Mouse (Mus musculus): ENCODE results near the gene Prkn. TPM values are rescaled to one million over a fixed set of nuclear protein-coding genes. Genes with fewer than 3 reads are reported as not detected.

The Prkn gene
- polyA plus RNA-seq, 1 experiment from 2014 or later, result 2.4 TPM

DNA sequence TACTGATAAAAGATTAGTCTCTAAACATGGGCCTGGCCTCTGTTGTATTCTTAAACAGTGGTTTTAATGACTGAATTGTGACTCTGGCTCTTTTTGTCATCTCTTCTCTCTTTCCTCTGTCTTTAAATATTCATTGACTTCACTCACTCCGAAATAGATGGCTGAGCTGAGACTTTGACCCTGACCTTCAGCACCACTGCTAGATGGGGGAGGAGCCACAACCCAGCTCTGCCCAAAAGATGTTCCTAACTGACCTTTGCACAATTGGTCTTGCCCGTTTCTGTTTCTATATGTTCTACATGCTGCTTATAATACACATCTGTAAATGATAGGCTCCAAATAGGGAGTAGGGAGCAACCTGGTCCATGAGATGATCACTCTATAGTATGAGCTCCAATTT, 912.5 kb downstream of the Prkn start:
- ATAC-seq (ENCODE audit: low FRiP score), result no peak
- no peaks in the 10 kb centered on the region for H3K27me3 ChIP-seq
- WGBS, result 45% methylated on average over 2 of the region's 2 CpGs
- no peak overlapping the region for H3K4me2 ChIP-seq (replicated peaks)
- no peaks in the 10 kb centered on the region for H3K9me3 ChIP-seq (replicated peaks)
- H3K27ac ChIP-seq, result no peak overlapping the region
- H3K4me3 ChIP-seq, result no peak overlapping the region
- H3K9ac ChIP-seq, result no peak overlapping the region
- H3K36me3 ChIP-seq, result no peaks in the 10 kb centered on the region
- H3K4me1 ChIP-seq, result no peaks in the 10 kb centered on the region

DNA sequence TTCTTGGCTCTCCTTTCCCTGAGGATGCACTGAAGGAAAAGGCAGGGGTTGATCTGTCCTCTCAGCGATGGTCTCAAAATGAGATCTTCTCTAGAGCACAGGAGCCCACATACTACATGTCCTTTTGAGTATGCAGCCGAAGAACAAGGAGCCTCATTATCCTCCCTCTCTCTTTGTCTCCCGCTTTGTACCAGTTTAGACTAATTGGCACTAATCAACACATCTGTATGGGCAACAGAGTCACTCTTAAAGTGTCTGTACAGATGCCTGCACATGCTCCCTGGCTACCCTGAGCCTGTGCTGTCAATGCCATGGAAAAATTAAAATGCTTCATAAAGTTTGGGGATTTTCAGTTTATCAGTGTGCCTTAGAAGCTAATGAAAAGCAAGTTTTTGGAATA, 924.9 kb downstream of the Prkn start:
- Histone ChIP-seq H3K4me1 (peaks cover 4% of the 10 kb centered on the region; the same call in 1 of the 2 replicates), H3K27me3 (no peaks in the 10 kb centered on the region), H3K4me2 (replicated peaks) (no peak overlapping the region), H3K27ac (no peak overlapping the region), H3K9me3 (replicated peaks) (no peaks in the 10 kb centered on the region), H3K4me3 (no peak overlapping the region), H3K36me3 (no peaks in the 10 kb centered on the region), H3K9ac (no peak overlapping the region)
- 70% methylated on average over 3 of the region's 3 CpGs for WGBS
- ATAC-seq (ENCODE audit: low FRiP score), result no peak

DNA sequence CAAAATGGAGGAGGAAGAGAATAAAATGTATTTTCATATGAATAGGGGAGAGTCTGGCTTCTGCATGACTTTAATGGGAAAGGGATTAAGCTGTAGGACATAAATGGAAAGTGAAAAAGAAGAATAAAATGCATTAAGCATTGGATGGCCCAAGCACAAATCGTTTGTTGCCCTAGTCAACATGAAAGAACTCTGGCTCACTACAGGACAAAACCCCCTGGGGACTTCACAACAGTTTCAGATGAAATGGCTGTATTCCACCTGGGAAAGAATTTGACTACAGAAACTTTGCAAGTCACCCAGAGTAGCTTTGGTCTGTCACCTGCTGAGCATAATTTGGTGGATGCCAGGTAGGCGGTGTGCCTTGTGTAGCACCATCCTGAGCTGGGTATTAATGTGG, 925.4 kb downstream of the Prkn start:
- H3K9me3 ChIP-seq (replicated peaks), result no peaks in the 10 kb centered on the region
- ATAC-seq (ENCODE audit: low FRiP score), result no peak
- H3K27ac ChIP-seq, result no peak overlapping the region
- WGBS, result 52% methylated on average over 2 of the region's 2 CpGs
- H3K4me1 ChIP-seq, result peaks cover 4% of the 10 kb centered on the region; the same call in 1 of the 2 replicates
- H3K4me3 ChIP-seq, result no peak overlapping the region
- no peak overlapping the region for H3K4me2 ChIP-seq (replicated peaks)
- no peaks in the 10 kb centered on the region for H3K27me3 ChIP-seq
- no peak overlapping the region for H3K9ac ChIP-seq
- no peaks in the 10 kb centered on the region for H3K36me3 ChIP-seq

DNA sequence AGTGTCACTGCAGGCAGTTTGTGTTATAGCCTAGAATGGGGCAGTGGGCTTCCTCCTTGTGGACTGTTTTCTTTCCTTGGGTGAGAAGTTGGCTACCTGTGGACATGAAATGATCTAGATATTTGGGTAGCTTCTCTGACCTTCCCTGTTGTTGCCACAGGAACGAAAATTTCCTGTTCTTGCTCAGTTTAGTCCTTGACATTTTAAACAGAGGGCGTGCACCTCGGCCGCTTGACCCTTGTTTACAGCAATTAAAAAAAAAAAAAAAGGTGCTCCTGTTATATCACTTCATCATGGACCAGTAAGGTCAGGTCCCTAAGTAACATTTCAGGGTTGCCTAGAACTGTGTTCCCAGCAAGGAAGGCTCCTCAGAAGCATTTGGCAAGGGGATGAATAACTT, 927.1 kb downstream of the Prkn start:
- ATAC-seq (ENCODE audit: low FRiP score), result no peak
- 80% methylated on average over 4 of the region's 4 CpGs for WGBS
- H3K4me1 ChIP-seq, result peaks cover 4% of the 10 kb centered on the region; the same call in 1 of the 2 replicates

DNA sequence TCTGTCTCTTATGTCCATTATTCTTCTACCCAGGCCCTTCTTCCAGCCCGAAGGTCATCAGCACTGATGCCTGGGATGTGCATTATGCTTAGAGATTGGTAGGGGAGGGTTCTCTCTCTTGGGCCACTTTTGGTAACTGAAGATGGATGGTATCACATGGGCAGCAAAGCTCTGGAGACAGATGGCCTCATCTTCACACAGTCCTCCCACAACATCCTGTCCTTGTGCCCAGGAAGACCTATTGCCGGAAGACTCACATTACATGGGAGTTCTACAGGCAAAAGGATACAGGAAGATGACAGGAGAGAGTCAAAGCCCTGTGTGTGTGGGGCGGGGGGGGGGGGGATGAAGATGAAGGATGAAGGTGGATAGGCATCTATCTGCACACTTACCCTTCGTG, 928.2 kb downstream of the Prkn start:
- Histone ChIP-seq H3K4me3 (no peak overlapping the region), H3K4me2 (replicated peaks) (no peak overlapping the region), H3K36me3 (no peaks in the 10 kb centered on the region), H3K9ac (no peak overlapping the region), H3K9me3 (replicated peaks) (no peaks in the 10 kb centered on the region), H3K4me1 (peaks cover 4% of the 10 kb centered on the region; the same call in 1 of the 2 replicates), H3K27me3 (no peaks in the 10 kb centered on the region), H3K27ac (no peak overlapping the region)
- WGBS, result 85% methylated on average over 4 of the region's 4 CpGs
- ATAC-seq (ENCODE audit: low FRiP score), result no peak

More for the DNA sequence above, 927.1 kb downstream of the Prkn start:
- Histone ChIP-seq H3K27me3 (no peaks in the 10 kb centered on the region), H3K9ac (no peak overlapping the region), H3K4me2 (replicated peaks) (no peak overlapping the region), H3K9me3 (replicated peaks) (no peaks in the 10 kb centered on the region), H3K36me3 (no peaks in the 10 kb centered on the region), H3K27ac (no peak overlapping the region), H3K4me3 (no peak overlapping the region)

DNA sequence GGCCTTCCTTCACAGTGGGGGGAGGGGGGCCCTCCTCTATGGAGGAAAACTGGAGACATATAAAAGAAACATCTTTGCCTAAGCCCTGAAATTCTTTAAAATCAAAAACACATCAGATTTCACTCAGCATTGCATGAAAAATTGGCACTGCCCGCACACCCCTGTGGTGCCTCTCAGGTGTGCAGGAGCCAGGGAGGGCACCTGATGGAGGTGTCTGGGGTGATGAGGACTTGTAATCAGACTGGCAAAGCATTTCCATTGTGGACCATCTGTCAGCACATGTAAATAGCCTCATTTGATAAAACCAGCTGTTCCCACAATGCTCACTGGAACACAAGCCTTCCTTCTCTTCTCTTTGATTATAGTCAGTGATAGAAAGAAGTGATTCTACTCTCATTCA, 928.8 kb downstream of the Prkn start:
- Histone ChIP-seq H3K27ac (no peak overlapping the region), H3K4me3 (no peak overlapping the region), H3K9ac (no peak overlapping the region), H3K4me2 (replicated peaks) (no peak overlapping the region), H3K9me3 (replicated peaks) (no peaks in the 10 kb centered on the region), H3K4me1 (peaks cover 4% of the 10 kb centered on the region; the same call in 1 of the 2 replicates), H3K36me3 (no peaks in the 10 kb centered on the region), H3K27me3 (no peaks in the 10 kb centered on the region)
- no peak for ATAC-seq (ENCODE audit: low FRiP score)
- 82% methylated on average over 1 of the region's 1 CpGs for WGBS

DNA sequence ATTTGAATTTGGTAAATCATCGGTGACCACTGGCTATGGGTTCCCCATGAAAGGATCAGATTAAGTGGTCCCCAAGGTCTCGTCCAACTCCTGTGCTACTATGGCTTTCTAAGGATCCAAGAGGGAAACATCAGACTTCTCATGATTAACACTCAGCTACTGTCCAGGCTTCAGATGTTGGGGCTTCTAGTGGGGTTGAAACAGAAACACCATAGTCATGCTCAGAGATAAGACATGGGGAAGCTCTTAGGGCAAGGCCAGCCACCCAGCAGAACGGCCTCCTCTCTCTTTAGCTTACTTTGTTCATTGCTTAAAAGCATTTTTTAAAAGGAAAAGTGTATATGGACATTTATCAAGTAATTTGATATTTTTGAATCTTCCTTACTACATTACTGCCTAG, 929.3 kb downstream of the Prkn start:
- H3K36me3 ChIP-seq, result no peaks in the 10 kb centered on the region
- no peak overlapping the region for H3K4me2 ChIP-seq (replicated peaks)
- no peak for ATAC-seq (ENCODE audit: low FRiP score)
- no peak overlapping the region for H3K4me3 ChIP-seq
- 77% methylated on average over 3 of the region's 3 CpGs for WGBS
- no peak overlapping the region for H3K27ac ChIP-seq
- H3K9me3 ChIP-seq (replicated peaks), result no peaks in the 10 kb centered on the region
- no peak overlapping the region for H3K9ac ChIP-seq
- no peaks in the 10 kb centered on the region for H3K27me3 ChIP-seq
- H3K4me1 ChIP-seq, result peaks cover 4% of the 10 kb centered on the region; the same call in 1 of the 2 replicates

DNA sequence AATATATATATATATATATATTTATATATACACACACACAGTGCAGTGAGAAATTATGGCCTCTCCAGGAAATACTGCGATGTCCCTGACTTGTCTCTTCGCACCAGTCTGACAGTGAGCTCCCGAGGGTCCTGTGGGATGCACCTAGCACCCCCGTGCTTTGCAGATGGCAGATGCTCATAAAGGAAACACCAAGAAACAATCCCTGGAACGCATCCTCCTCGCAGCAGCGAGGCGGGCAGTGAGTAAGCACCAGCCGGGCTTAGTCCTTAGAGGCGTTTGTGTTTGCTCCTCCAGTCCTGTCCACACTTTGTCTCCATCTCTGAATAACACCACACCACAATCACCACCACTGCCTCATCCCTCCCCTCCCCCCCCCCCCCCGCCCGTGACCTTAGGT, 939.4 kb downstream of the Prkn start:
- Histone ChIP-seq H3K4me3 (no peak overlapping the region), H3K27me3 (no peaks in the 10 kb centered on the region), H3K4me1 (peaks cover 5% of the 10 kb centered on the region), H3K27ac (no peak overlapping the region), H3K9ac (no peak overlapping the region), H3K36me3 (no peaks in the 10 kb centered on the region), H3K4me2 (replicated peaks) (no peak overlapping the region), H3K9me3 (replicated peaks) (no peaks in the 10 kb centered on the region)
- ATAC-seq (ENCODE audit: low FRiP score), result no peak
- 88% methylated on average over 10 of the region's 12 CpGs for WGBS

DNA sequence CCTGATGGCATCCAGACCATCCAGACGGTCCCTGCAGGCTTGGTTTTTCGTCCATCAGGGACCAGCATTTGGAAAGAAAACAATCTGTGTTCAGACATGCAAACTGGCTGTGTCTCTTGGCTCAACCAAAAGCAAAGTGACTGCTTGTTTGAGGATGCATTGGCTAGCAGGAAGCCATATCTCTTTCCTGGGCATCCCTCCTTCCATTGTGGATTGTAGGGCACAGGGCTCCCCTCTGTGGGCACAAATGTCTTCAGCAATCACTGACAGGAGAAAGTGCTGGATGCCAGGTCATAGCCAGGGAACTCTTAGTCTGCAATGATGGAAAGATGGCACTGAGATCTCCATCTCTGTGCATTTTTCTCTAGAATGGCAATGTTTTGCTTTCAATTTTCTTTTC, 939.8 kb downstream of the Prkn start:
- peaks cover 5% of the 10 kb centered on the region for H3K4me1 ChIP-seq
- no peaks in the 10 kb centered on the region for H3K36me3 ChIP-seq
- no peak overlapping the region for H3K27ac ChIP-seq
- WGBS, result 56% methylated on average over 2 of the region's 2 CpGs
- H3K27me3 ChIP-seq, result no peaks in the 10 kb centered on the region
- H3K9me3 ChIP-seq (replicated peaks), result no peaks in the 10 kb centered on the region
- ATAC-seq (ENCODE audit: low FRiP score), result no peak
- H3K4me3 ChIP-seq, result no peak overlapping the region
- H3K9ac ChIP-seq, result no peak overlapping the region
- no peak overlapping the region for H3K4me2 ChIP-seq (replicated peaks)

DNA sequence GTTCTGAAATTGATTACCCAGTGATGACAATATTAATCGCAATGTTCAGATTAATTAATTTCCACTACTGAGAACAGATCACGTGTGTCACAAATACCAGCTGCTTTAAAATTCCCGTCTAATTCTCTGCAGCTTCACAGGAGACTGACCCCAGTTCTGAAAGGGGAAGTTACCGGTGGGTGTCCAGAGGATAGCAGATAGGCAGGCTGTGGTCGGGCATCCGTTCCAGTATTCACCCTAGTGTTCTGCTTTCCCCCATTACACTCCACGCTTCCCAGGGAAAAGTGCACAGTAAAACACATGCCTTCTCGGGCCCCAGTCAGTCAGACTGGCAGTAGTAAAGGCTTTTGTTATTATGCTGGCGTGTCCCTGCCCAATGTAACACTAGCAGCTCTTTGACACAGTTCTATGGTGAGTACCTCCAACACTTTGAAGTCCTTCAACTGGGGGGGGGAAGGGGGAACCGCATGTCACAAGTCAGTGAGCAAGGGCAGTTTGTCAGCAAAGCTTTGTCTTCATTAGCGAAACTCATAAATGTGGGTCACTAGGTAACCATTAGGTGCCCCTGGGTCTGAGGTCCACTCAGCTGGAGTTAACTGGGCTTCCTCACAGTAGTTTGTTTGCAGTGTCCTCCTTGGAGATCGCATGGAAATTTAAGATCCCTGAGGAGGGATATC, 940.8 kb downstream of the Prkn start:
- Histone ChIP-seq H3K27me3 (no peaks in the 10 kb centered on the region), H3K27ac (no peak overlapping the region), H3K4me3 (no peak overlapping the region), H3K9me3 (replicated peaks) (no peaks in the 10 kb centered on the region), H3K4me2 (replicated peaks) (no peak overlapping the region), H3K9ac (no peak overlapping the region), H3K4me1 (peaks cover 5% of the 10 kb centered on the region), H3K36me3 (no peaks in the 10 kb centered on the region)
- WGBS, result 42% methylated on average over 12 of the region's 12 CpGs
- ATAC-seq (ENCODE audit: low FRiP score), result no peak

DNA sequence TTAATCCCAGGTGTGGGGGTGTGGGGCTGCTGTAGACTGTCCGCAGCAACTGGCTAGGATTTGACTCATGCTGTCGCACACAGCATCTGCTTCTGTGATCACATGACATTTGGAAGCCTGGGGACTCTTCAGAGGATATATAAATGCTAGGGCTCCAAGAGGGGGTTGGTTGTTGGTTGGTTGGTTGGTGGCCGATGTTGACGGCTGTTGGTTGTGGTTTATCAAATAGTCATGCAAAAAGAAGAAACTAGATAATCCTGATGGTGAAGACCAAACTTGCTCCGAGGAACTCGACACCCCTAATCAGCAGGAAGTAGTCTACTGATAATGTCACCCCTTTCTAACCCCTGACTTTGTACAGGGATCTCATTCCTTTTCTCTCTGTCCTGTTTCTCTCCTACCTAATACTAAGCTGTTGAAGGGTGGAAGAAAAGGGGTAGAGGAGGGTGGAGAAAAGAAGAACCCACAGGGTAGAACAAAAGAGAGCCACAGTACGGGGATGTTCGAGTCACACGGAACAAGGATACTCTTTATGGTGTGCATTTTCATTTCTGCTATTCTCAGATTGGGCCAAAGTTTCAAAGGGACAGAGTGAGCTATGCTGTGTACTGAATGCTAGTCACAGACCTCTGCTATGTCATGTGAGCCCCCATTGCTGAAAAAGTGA, 948.2 kb downstream of the Prkn start:
- Histone ChIP-seq H3K27me3 (no peaks in the 10 kb centered on the region), H3K36me3 (no peaks in the 10 kb centered on the region), H3K27ac (no peak overlapping the region), H3K9me3 (replicated peaks) (no peaks in the 10 kb centered on the region), H3K4me1 (no peaks in the 10 kb centered on the region), H3K4me2 (replicated peaks) (no peak overlapping the region), H3K9ac (no peak overlapping the region), H3K4me3 (no peak overlapping the region)
- ATAC-seq (ENCODE audit: low FRiP score), result no peak
- WGBS, result 90% methylated on average over 9 of the region's 9 CpGs

DNA sequence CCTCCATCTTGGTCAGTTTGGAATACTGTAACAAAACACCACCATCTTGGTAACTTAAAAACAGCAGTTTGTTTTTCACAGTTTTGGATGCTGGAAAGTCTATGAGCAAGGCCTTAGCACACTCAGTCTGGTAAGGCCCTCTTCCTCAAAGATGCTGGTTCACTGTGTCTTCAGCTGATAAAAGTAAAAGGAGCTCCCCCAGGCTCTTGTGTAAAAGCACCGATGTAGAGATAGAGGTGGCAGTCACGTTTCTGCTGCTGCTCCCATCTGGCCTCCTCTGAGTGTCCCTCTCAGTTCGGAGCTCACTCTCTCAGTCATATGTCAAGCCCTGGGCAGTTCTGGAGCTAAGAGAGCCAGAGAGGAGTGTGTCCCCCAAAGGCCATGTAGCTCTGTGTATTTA, 955.8 kb downstream of the Prkn start:
- no peaks in the 10 kb centered on the region for H3K9me3 ChIP-seq (replicated peaks)
- H3K9ac ChIP-seq, result no peak overlapping the region
- no peak overlapping the region for H3K4me2 ChIP-seq (replicated peaks)
- ATAC-seq (ENCODE audit: low FRiP score), result no peak
- WGBS, result 84% methylated on average over 3 of the region's 3 CpGs
- no peaks in the 10 kb centered on the region for H3K27me3 ChIP-seq
- H3K27ac ChIP-seq, result no peak overlapping the region
- H3K36me3 ChIP-seq, result no peaks in the 10 kb centered on the region
- H3K4me3 ChIP-seq, result no peak overlapping the region
- H3K4me1 ChIP-seq, result no peaks in the 10 kb centered on the region

DNA sequence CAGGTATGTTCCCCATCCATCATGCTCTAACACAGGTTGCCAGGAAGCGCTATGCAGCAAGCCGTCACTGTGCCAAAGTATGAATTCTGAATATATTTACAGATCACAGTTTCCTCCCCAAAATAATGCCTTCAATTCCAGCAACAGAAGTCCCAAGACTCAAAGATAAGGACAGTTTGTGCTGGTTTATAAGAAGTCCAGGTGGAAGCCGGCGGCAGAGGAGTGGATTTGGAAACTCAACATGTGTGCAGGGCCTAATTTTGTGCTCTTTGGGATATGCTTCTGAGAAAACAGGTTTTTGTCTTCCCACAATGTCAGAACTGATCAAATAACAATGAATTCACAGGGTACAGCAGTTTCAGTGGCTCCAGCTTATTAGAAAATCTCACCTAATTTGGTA, 961.0 kb downstream of the Prkn start:
- Histone ChIP-seq H3K4me3 (no peak overlapping the region), H3K4me2 (replicated peaks) (no peak overlapping the region), H3K9ac (no peak overlapping the region), H3K9me3 (replicated peaks) (no peaks in the 10 kb centered on the region), H3K27me3 (no peaks in the 10 kb centered on the region), H3K36me3 (no peaks in the 10 kb centered on the region), H3K27ac (no peak overlapping the region), H3K4me1 (no peaks in the 10 kb centered on the region)
- no peak for ATAC-seq (ENCODE audit: low FRiP score)
- WGBS, result 91% methylated on average over 4 of the region's 4 CpGs

Data from hindbrain, embryonic 12.5 days (tissue).